Mouse (Mus musculus) A20 (cell line): ENCODE data around the gene Nat8f2.
"Not testable (repeated sequence)": the region's sequence is repeated elsewhere in the genome, so short reads cannot be mapped to it uniquely, and the experiment has no call there.

Source experiments
- DNase-seq: peaks from one replicate; pipeline ENCODE4 v3.0.0-alpha.2; 2011; ENCODE audit warnings: low read depth, low spot score

Nat8f2 gene

DNA sequence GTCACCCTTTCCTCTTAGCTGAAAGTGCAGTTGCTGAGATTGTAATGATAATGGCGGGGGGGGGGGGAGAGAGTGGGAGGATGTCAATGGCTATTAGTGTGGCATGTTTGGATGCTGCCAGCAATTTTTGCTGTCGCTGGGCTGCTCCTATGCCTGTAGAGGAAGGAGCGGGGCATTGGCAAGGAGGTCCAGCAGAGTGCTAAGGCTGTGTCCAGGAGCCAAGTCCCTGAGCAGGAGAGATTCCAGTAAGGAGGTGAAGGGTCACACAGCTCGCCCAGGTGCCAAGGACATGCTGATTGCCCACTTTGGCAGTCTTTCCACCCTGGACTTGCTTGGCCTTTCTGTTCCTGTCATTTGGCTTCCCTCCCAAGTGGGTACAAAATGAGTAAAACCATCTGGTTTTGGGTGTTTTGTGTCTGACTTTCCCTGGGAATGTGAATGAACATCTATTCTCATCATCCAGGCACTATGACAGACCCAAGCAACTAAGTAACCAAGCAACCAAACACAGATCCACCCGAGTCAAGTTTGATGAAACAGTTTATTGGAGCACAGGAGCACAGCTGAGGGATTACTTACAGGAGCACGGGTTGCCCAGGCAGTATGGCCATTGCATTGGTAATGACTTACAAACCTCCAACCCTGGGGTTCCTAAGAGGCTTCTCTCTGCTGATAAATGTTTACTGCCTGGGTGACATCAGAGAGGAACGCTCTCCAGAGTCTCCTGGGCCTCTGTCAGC is 3.9 kb downstream of the Nat8f2 start:
- DNase-seq: not testable (repeated sequence)

DNA sequence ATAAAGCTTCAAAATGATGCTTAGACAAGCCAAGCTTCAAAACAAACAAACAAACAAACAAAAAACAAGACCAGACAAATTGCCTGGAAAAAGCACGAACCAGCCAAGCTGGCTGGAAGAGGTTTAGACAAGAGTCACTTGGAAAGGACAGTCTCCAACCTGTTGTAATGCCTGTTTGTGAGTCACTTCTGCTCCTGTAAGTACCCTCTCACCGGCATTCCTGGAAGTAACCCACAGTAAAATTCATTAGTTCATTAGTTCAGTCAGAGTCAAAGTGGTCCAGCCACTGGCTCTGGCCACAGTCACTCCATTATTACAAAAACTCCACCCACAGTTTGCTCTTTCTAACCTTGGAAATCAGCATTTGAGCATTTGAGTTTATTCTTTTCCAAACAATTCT is 5.1 kb downstream of the Nat8f2 start:
- no peak for DNase-seq

DNA sequence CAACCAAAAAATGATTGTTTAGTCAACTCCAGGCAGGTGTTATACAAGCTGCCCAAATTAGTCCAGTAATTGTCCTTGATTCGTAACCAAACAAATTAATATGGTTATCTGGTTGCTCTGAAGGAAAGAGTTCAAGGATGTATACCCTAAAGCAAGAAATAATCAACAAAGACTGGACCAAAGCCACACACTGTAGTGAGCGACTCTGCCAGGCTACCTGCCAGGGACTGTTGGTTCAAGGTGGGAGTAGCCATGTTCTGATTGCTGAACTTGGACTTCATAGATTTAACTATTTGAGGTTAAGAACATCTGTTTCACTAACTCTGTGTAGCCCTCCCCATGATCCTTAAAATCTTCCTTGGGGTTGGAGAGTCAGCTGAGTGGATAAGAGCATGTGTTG is 5.8 kb downstream of the Nat8f2 start:
- no peak for DNase-seq

DNA sequence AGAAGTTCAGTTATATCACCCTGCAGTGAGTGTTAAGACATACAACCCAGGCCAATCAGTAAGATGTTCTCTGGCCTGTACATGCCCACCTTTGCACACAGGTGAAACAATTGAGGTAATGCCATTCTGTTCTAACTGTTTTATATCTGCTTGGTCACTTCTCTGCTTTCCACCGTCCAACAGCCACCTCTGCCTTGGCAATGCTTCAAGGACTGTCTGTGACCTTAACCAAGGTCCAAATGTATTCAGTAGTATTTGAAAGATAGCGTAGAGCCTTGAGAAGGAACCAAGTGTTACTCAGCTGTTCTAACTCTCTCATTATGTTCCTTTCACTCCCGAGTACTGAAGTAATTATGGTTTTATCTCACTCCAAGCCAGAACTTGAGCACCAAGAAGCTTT is 6.4 kb downstream of the Nat8f2 start:
- DNase-seq: no peak

DNA sequence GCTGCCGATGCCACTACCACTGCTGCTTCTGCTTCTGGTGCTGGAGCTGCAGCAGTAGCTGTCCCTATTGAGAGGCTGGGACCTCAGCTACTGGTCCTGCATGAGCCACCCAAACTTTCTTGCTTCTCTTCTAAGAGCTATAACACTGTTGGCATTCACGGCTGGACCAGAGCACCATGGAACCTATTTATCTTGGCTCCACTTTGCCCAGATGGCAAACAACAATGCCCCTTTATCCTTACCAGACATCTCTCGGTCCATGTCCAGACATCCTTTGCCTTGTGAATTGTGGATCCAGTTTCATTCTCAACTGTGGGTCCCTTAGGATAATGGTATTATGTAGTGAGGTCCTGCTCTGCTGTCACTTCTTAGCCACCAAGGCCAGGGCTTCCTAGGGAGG is 7.7 kb downstream of the Nat8f2 start:
- no peak for DNase-seq

DNA sequence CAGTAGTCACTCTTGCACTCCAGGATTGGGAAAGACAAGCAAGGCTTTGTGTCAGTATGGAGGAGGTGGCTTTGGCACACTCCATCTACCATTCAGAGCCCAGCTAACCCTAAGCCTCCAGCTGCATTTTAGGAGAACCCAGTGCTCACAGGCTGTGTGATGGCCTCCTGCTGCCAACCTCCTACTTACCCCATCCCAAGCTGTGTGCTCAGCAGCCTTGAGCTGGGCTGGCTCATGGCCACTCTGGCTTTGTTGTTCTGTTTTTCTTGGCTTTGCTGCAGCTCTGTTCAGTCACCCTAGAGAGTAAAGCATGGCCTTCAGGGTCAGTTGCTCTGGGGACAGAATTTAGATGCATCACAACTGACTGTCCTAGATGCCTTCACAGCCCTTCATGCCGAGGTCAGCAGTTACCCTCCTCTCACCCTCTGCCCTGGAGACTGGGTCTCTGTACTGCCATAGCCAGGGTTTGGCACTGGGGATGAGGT is 12.7 kb downstream of the Nat8f2 start:
- no peak for DNase-seq

DNA sequence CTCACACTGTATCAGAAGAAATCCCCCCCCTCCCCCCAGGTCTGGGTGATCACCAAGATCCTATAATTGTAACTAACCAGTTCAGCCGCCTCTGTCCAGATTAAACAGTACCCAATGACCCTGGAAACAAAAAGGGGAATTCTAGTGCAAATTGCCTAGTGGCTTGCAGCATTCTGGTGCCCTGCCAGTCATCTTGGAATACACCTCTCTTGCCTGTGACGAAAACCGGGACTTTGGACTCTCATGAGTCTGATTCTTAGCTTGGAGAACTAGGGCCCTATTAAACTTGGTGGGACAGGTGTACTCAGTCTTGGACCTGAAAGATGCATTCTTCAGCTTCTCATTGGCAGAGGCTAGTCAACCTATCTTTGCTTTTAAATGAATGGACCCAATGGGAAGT is 15.5 kb downstream of the Nat8f2 start:
- no peak for DNase-seq

DNA sequence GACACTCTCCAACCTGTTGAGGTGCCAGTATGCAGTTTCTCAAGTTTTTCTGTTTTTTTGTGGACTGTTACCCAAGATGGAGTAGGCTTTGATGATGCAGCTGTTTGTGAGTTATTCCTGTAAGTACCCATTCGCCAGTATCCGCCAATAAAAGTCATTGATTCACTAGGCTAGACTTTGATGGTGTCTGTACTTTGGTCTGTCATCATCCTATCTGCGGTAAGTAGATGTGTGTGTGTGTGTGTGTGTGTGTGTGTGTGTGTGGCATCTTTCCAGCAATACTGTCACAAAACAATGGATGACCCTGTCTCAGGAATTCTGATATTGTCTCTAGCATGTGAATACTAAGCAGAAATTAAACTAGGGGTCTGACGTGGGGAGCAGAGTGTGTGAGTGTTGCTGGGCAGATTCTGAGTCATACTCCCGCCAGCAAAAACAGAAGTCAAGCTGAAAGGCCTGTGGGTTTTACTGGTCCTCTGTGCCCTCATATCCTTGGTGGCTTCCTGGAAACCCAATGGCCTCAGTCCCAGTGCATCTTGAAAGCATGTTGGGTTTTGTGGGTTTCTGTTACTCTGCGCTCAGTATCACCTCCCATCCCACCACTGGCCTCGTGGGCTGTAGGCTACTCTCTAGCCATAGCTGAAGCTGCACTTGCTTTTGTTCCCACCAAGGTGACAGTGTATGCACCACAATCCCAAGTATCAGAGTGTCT is 17.7 kb downstream of the Nat8f2 start:
- no peak for DNase-seq

DNA sequence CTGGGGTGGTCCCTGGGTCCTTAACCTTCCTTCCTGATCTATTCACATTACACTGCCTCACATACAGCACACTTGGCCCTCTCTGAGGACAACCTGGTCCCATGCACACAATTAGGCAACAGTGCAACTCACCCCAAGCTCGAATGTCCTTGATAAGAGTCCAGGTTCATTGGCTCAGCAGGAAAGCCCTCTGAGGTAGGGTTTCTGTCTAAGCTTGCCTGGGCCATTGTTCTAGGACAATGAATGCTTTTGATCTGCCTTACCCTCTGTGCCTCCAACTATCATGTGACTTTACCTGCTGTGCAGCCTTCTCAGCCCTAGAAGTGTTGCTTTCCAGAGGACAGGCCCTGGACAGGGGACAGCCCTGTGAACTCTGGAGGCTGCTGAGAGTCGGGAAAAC is 19.7 kb downstream of the Nat8f2 start:
- no peak for DNase-seq

DNA sequence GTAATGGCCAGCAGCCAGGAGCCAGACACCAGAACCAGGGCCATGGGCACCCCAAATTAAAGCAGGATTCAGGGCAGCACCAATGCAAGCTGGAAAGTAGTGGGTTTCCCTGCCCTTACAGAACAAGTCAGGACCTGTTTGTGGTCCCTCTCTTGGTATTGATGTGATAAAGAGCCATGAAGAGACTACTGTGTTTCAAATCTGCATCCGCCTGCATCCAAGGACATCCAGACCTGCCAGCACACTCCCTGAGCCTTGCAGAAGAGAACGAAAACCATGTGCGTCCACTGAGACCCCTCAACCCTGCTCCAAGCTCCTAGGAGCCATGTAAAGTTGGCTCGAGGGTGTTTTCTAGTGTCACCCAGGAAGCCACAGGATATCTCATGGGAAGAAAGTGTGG is 20.8 kb downstream of the Nat8f2 start:
- DNase-seq: no peak

DNA sequence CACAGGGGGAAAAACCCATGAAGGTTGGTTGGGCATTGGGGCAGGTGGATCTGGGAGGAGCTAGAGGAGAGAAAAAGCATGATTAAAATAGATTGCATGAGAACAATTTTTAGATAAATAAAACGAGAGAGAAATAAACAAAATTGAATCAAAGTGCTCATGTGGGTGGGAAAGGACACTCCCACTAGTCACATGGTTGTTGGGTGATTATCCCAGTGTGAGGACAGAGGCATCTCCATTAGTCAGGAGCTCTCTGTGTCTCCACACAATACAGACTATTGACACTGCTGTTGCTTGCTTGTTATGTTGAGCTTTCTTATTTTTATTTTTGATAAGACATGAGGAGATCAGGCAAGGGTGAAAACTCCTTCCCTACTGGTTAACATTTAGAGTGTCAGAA is 22.0 kb downstream of the Nat8f2 start:
- DNase-seq: no peak

DNA sequence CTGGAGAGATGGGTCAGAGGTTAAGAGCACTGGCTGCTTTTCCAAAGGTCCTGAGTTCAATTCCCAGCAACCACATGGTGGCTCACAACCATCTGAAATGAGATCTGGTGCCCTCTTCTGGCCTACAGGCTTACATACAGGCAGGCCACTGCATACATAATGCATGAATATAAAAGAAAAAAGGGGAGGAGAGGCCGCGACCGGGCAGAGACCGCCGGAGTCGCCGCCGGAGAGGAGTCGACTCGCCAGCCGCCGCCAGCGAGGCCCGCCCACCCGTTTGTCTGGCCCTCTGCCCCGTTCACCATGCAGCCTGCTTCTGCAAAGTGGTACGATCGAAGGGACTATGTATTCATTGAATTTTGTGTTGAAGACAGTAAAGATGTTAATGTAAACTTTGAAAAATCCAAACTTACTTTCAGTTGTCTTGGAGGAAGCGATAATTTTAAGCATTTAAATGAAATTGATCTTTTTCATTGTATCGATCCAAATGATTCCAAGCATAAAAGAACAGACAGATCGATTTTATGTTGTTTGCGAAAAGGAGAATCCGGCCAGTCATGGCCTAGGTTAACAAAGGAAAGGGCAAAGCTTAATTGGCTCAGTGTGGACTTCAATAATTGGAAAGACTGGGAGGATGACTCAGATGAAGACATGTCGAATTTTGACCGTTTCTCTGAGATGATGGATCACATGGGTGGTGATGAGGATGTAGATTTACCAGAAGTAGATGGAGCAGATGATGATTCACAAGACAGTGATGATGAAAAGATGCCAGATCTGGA is 25.1 kb downstream of the Nat8f2 start:
- DNase-seq: not testable (repeated sequence)

DNA sequence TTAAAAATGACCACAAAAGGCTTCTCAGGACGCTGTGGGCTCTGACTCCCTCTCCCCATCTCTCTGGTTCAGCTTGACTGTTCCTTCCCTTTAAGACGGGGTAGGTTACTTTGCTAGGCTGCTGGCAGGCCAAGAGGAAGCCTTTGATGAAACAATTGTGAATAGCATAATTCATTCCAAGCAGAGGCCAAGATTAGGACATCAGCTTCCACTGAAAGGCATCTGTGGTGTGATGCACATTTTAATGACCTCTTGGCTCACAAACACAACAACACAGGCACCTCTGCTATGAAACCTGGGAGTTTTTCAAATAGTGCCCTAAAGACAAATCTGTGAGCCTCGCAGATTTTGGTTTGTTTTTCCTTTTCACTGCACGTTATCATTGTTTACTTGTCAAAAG is 29.0 kb downstream of the Nat8f2 start:
- DNase-seq: no peak

DNA sequence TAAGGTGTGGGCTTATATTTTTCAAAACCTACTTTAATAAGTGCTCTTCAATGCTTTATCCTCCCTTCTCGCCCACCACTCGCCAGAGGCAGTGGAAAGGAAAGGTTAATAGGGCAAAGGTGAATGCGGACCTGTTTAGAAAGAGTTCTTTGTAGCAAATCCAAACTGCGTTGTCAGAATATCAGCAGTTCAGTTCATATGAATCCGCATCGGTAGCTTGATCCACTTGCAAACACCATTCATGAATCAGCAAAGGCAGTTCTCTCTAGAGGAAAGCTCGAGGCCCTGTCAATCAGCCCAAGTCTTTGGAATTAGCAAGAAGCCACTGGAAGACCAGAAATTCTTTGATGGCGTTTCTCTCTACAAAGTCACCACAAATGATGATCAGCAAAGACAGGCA is 30.3 kb downstream of the Nat8f2 start:
- no peak for DNase-seq

DNA sequence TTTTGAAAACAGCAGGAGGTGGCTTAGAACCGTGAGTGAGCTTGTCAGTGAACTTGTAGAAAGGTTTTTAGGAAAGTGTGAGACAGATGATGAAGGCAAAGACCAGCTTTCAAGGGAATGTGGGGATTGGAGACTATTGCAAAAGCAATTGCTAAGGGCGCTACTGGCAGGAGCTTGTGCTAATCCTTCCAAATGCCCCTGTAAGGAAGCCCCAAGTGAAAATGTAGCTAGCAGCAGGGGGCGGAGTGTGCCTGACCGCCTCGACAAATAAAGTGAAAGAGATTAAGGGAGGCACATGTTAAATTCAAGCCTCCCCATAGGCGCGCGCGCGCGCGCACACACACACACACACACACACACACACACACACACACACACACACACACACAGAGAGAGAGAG is 31.7 kb downstream of the Nat8f2 start:
- DNase-seq: peak; percentile 8

DNA sequence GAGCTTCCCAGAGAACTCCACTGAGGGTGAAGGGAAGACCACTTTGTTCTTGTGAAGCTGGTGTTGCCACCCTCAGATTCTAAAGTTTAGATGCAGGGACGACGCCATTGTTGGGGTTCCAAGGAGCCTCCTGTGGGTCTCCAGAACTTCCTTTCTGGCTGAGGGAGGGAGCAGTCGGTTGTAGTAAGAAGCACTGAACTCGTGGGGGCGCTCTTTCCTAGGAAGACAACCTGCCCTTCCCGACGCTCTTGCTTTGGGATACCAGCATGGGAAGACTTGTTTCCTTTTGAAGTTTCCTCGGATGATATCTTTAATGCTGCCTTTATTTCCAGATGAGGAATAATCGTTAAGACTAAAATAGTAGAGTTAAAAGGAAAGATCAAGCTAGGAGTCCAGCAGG is 32.1 kb downstream of the Nat8f2 start:
- DNase-seq: not testable (repeated sequence)

DNA sequence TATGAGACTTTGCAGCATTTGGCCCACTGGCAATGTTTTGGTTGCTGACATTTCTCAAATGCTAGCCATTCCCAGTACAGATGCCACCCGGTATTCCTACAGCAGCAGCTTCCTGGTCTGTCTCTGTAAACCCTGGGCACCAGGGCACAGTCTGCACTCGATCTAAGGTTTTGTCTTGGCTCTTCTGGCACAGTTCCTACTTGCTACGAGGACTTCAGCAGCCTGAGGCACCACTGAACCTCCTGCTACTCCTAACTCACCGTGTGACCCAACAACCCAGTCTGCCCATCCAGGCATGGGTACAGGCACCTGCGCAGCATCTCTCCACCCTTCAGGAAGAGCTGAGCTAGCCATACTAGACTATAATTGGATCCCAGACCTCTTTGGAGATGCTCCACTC is 32.9 kb downstream of the Nat8f2 start:
- DNase-seq: not testable (repeated sequence)

DNA sequence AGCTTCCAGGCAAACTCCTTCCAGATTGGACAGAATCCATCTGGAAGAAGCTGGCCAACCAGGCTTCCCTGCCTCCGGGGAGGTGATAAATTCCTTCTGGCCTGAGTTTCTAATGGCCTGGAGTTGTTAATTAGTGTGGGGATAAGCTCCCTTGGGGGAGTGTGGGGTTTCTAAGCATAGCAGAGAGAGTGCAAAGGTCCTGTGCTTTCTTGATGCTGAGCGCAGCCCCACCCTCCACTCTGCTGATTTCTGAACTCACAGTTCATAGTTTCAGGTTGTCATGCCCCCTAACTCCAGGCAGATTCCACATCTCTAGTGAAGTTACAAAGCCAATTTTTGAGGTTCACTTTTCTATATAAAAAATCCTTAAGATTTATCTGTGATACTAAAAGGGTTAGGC is 33.9 kb downstream of the Nat8f2 start:
- DNase-seq: not testable (repeated sequence)

DNA sequence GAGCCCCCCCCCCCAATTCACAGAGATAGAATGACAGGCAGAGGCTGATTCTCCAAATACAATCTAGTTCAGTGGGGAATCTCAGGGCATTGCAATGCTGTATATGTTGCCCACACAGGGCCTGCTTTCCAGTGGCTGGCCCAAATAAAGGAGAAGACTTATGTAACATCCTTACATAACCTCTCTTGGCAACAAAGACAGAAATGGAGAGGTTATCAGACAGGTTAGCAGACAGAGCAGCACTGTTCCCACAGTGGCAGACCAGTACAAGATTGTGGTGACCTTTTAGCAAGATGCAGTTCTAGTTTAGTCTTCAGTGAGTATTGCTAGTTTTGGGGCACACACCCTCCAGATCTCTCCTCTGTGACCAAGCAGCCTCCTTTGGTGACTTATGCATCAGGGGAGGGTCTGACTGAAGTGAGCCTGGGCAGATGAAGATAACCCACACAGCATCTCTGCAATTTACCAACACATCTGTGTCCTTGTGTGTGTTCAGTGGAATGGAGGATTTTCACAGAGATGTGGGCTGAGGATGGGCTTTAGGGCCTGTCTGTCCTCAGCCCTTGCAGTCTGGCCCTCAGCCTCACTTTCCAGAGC is 34.4 kb downstream of the Nat8f2 start:
- DNase-seq: not testable (repeated sequence)

DNA sequence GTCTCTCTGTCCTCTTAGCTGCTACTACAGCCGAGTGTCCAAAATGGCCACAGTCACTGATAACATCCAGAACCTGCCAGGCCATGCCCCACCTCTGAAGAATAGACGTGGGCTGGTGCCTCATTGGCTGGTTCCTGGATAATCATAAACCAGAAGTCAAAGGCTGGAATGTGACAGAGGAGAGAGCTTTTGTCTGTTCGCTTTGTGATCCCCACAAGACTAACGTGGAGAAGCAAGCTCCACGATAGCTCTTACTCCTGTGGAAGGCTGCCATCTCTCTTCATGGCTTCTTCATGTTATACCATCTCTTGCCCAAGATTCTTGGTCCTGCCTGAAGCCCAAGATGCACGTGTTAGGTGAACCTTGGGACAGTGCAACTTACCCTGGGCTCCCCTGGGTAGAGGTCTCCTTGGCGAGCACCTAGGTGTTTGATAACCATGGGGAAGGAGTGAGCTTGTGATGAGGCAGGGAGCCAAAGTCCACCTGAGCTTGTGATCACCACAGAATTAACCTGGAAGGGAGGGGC is 37.1 kb downstream of the Nat8f2 start, which contains the start of gene Nat8:
Gene Nat8, minus strand, starts transcription at position 287 of the 526 bp plus-strand sequence.
- DNase-seq: no peak

DNA sequence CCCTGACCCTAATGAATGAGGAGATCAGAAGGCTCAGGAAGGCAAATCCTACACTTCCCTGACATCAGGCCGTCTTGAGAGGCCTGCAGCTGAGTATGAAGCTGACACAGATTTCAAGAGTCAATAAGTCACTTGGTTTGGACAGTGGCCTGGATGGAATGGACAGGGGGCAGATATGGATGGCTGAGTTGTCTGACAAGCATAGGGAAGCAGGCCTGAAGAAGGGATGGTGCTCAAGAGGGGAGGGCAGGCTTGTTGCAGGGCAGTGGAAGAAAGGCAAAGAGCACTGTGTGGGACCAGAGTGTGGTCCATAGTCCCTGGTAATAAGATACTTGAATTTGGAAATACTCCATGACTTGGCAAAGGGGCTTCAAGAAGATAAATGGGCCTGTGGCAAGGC is 39.5 kb downstream of the Nat8f2 start:
- no peak for DNase-seq

DNA sequence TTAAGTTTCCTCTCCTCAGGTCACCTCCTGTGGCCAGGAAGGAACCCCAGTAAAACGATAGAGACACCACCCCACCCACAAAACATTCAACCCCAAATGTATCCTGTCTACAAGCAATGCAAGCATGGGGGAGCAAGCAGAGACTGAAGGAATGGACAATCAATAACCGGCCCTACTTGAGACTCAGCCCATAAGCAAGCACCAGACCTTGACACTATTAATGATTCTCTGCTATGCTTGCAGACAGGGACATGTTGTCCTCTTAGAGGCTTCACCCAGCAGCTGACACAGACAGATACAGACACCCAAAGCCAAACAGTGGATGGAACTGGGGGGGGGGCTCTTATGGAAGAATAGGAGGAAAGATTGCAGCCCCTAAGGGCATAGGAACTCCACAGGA is 43.1 kb downstream of the Nat8f2 start:
- no peak for DNase-seq
